8 mouse cellular contexts compared by ENCODE assay signal in genomic region chr1:189727884-189728783, GRCm38 (mm10). TPM values are rescaled to one million over a fixed set of nuclear protein-coding genes. Genes with fewer than 3 reads are reported as not detected.
DNase-seq lines count a peak whose midpoint lies in the region; ATAC-seq and TF ChIP-seq lines count a peak whose summit lies in the region.

Ptpn14 (plus strand) TSS chr1:189728268.

- peaks cover 0 to 8% of the 10 kb centered on the region in 2 experiments; a peak in 1 of 4 replicates for H3K4me1 ChIP-seq in ES-E14 (ENCODE audit: control insufficient read depth in 2 of 2, insufficient read depth in 2 of 2, low read length in 2 of 2, poor library complexity in 1 of 2)
- H3K4me1 ChIP-seq in hindbrain, embryonic 14.5 days (replicated peaks; ENCODE audit: control insufficient read depth, insufficient read depth, low read length): peaks cover 5% of the 10 kb centered on the region; the same call in 1 of the 2 replicates
- H3K4me1 ChIP-seq in midbrain, embryonic 10.5 days: peaks cover 59% of the 10 kb centered on the region

- H3K27me3 ChIP-seq in hindbrain, embryonic 14.5 days (ENCODE audit: control insufficient read depth, insufficient read depth, low read length): peaks cover 25% of the 10 kb centered on the region
- H3K27me3 ChIP-seq in midbrain, embryonic 10.5 days (ENCODE audit: low read depth, poor library complexity, severe bottlenecking): peaks cover 51% of the 10 kb centered on the region

- H3K4me3 ChIP-seq in ES-E14 (ENCODE audit: insufficient read depth in 1 of 2, low read depth in 1 of 2, low read length in 2 of 2, poor library complexity in 1 of 2, severe bottlenecking in 1 of 2): peak within 1 kb of the TSS; percentile 97
- peak within 1 kb of the TSS; percentile 48 for H3K4me3 ChIP-seq in hindbrain, embryonic 14.5 days (replicated peaks; ENCODE audit: low read length)
- peak within 1 kb of the TSS; percentile 73 for H3K4me3 ChIP-seq in midbrain, embryonic 10.5 days

- peak within 1 kb of the TSS; percentile 80 for H3K27ac ChIP-seq in ES-E14 (ENCODE audit: insufficient read depth, low read depth, low read length, poor library complexity, severe bottlenecking)
- peak within 1 kb of the TSS; percentile 48; the same call in 1 of the 2 replicates for H3K27ac ChIP-seq in hindbrain, embryonic 14.5 days
- H3K27ac ChIP-seq in midbrain, embryonic 10.5 days (replicated peaks): peak within 1 kb of the TSS; percentile 88

- H3K4me2 ChIP-seq in hindbrain, embryonic 14.5 days (replicated peaks): peak within 1 kb of the TSS; percentile 96

- H3K9ac ChIP-seq in ES-E14 (ENCODE audit: insufficient read depth, low read depth, low read length, poor library complexity, severe bottlenecking): peak within 1 kb of the TSS; percentile 95
- H3K9ac ChIP-seq in hindbrain, embryonic 14.5 days: peak within 1 kb of the TSS; percentile 59

- in situ Hi-C loops in ES-E14 (cut with MboI; ENCODE audit: low sequenced_read_pairs in 2 of 2, unreplicated experiment in 2 of 2): loop anchor here (10.0 to 25.0 kb wide), 2 partner anchors 434 to 447 kb away; partner anchors contain the start of gene Prox1 (in 2 of the 2)

- under 1% methylated on average over 79 of the region's 98 CpGs for WGBS in hindbrain, embryonic 14.5 days
- under 1% methylated on average over 96 of the region's 98 CpGs for WGBS in midbrain, embryonic 10.5 days

- ATAC-seq in hindbrain, embryonic 14.5 days (ENCODE audit: low FRiP score): peak; percentile 87

- intact Hi-C loops in left cerebral cortex, postnatal 36 days (cut with DNase I): no loop called here

- no peaks in the 10 kb centered on the region for H3K9me3 ChIP-seq in ES-E14 (ENCODE audit: control insufficient read depth, insufficient read depth, low read depth, low read length)
- H3K9me3 ChIP-seq in hindbrain, embryonic 14.5 days (ENCODE audit: control insufficient read depth, low read length): no peaks in the 10 kb centered on the region
- H3K9me3 ChIP-seq in midbrain, embryonic 10.5 days (replicated peaks): no peaks in the 10 kb centered on the region

- peak; percentile 70 for DNase-seq in ES-E14 (ENCODE audit: low read depth, low spot score)
- peak; percentile 91 to 95 for DNase-seq in adrenal gland, postnatal 36 days
- DNase-seq in gastrocnemius, adult 8-10 months (ENCODE audit: low spot score in 2 of 2): peak; percentile 64 to 81
- DNase-seq in hindbrain, embryonic 14.5 days (ENCODE audit: low spot score): peak; percentile 68
- peak; percentile 27 to 40 for DNase-seq in left cerebral cortex, postnatal 36 days (ENCODE audit: low spot score in 2 of 2)
- peak; percentile 87 for DNase-seq in midbrain, embryonic 10.5 days (ENCODE audit: low spot score)
- DNase-seq in spleen, postnatal 36 days (ENCODE audit: low spot score in 2 of 2): peak; percentile 41 to 45
- DNase-seq in c-Kit-positive CD71-positive TER-119-positive erythroid progenitor cells, embryonic 14.5 days (ENCODE audit: low spot score): no peak

- no peaks in the 10 kb centered on the region for H3K36me3 ChIP-seq in ES-E14 (ENCODE audit: control insufficient read depth, insufficient read depth, low read length, poor library complexity, severe bottlenecking)
- no peaks in the 10 kb centered on the region for H3K36me3 ChIP-seq in hindbrain, embryonic 14.5 days (replicated peaks; ENCODE audit: control insufficient read depth, insufficient read depth)
- no peaks in the 10 kb centered on the region for H3K36me3 ChIP-seq in midbrain, embryonic 10.5 days

TF ChIP-seq in ES-E14, 5 proteins besides CTCF, POLR2A, EP300 and RAD21:
- no peak for TF ChIP-seq ZC3H11A (IDR thresholded peaks at IDR 0.05; ENCODE audit: borderline replicate concordance, low read depth, low read length)
- no peak for TF ChIP-seq CHD2 (IDR thresholded peaks at IDR 0.05; ENCODE audit: low read depth, low read length)
- TF ChIP-seq ZNF384 (IDR thresholded peaks at IDR 0.05; ENCODE audit: low read depth, low read length): no peak
- no peak; the same call in 1 of the 2 replicates for TF ChIP-seq HCFC1 (IDR thresholded peaks at IDR 0.05; ENCODE audit: borderline replicate concordance, insufficient read depth, low read length)
- no peak for TF ChIP-seq MAFK (IDR thresholded peaks at IDR 0.05; ENCODE audit: insufficient read depth, low read depth, low read length)

RNA-seq across cellular contexts. Expression of gene Ptpn14, which starts in this region (rescaled TPM):
- total RNA-seq in ES-E14 (2012; rRNA removed): 24.4 and 27.1 TPM in 2 replicates
- 10 to 100 TPM; 18.5 to 22.7 TPM for total RNA-seq in adrenal gland, postnatal 36 days (2021)
- 10 to 100 TPM; 11.1 to 14.7 (median 13.3) TPM for total RNA-seq in gastrocnemius, adult 8-10 months (2022)
- polyA plus RNA-seq in hindbrain, embryonic 14.5 days (2014; fragmentation: Nextera tagmentation; extraction: Ambion mirVana): 2.6 and 3.2 TPM in 2 replicates
- total RNA-seq in left cerebral cortex, postnatal 36 days (2021): 10 to 100 TPM in 1 of 2 experiments, 1 to 10 TPM in 1; 8.0 to 16.9 TPM
- polyA plus RNA-seq in midbrain, embryonic 10.5 days (2016; fragmentation: Nextera tagmentation; extraction: Ambion mirVana): 4.5 and 4.6 TPM in 2 replicates
